Mouse (Mus musculus) liver, embryonic 14.5 days (tissue): ENCODE data around the gene Rufy4. TPM values are rescaled to one million over a fixed set of nuclear protein-coding genes. Genes with fewer than 3 reads are reported as not detected.
"Not testable (repeated sequence)": the region's sequence is repeated elsewhere in the genome, so short reads cannot be mapped to it uniquely, and the experiment has no call there.

ENCODE experiments used
- ATAC-seq: fragments of 200-750 bp; cut with Nextera tagmentation; 2 replicates; pipeline ENCODE4 v1.8.0; 2017; ENCODE audit warnings: moderate number of reproducible peaks, mild to moderate bottlenecking, moderate library complexity; ENCODE audit not compliant: insufficient read depth
- DNase-seq, 3 experiments: peaks; one replicate each; pipeline ENCODE4 v3.0.0-alpha.2; 2012 to 2013; ENCODE audit warnings: low read depth in 3 of 3, low spot score in 3 of 3
- H3K27ac ChIP-seq: fragments of 300-500 bp; sonication (generic); 2 replicates; pipeline ENCODE4 v1.5.1; 2014; ENCODE audit warnings: moderate library complexity, mild to moderate bottlenecking, control low read depth, inconsistent platforms
- H3K27me3 ChIP-seq: fragments of 300-500 bp; sonication (generic); 2 replicates; pipeline ENCODE4 v1.6.1; 2014; ENCODE audit warnings: mild to moderate bottlenecking, low read length, moderate library complexity; ENCODE audit not compliant: control insufficient read depth, insufficient read depth
- H3K36me3 ChIP-seq: fragments of 300-500 bp; sonication (generic); replicated peaks from 2 replicates; pipeline ENCODE4 v1.6.1; 2014; ENCODE audit warnings: low read depth; ENCODE audit not compliant: control insufficient read depth, insufficient read depth
- H3K4me1 ChIP-seq, 2 experiments: fragments of 200-500 bp in 1 of 2; fragments of 300-500 bp in 1 of 2; sonication (generic) in 1 of 2; replicated peaks; 2 replicates each; pipeline ENCODE4 v1.6.1; 2012 to 2014; ENCODE audit warnings: antibody characterized with exemption in 1 of 2, inconsistent platforms in 1 of 2, low read length in 1 of 2; ENCODE audit not compliant: control insufficient read depth in 2 of 2, insufficient read depth in 2 of 2
- H3K4me2 ChIP-seq: fragments of 300-500 bp; sonication (generic); 2 replicates; pipeline ENCODE4 v1.6.1; 2014; ENCODE audit warnings: low read depth, mild to moderate bottlenecking, control low read depth, moderate library complexity
- H3K4me3 ChIP-seq, 2 experiments: fragments of 200-500 bp in 1 of 2; fragments of 300-500 bp in 1 of 2; sonication (generic) in 1 of 2; 2 replicates each; pipeline ENCODE4 v1.5.1; 2012 to 2014; ENCODE audit warnings: low read depth in 2 of 2, low read length in 2 of 2, mild to moderate bottlenecking in 2 of 2, control low read depth in 1 of 2, inconsistent platforms in 1 of 2, moderate library complexity in 1 of 2; ENCODE audit not compliant: insufficient read depth in 1 of 2
- H3K9ac ChIP-seq: fragments of 300-500 bp; sonication (generic); replicated peaks from 2 replicates; pipeline ENCODE4 v1.6.1; 2014; ENCODE audit warnings: mild to moderate bottlenecking, control low read depth, moderate library complexity
- H3K9me3 ChIP-seq: fragments of 300-500 bp; sonication (generic); 2 replicates; pipeline ENCODE4 v1.6.1; 2016; ENCODE audit warnings: low read length, mixed read lengths; ENCODE audit not compliant: control insufficient read depth
- CTCF ChIP-seq: IDR thresholded peaks from 2 replicates; pipeline ENCODE4 v1.5.1; 2016; ENCODE audit warnings: antibody characterized with exemption, low read depth, control low read depth
- EP300 ChIP-seq: IDR thresholded peaks from 2 replicates; pipeline ENCODE4 v1.6.1; 2016; ENCODE audit warnings: antibody characterized with exemption, low read depth
- WGBS: fragments of 180-500 bp; shearing (Covaris S2); extraction: QIAGEN DNeasy Blood & Tissue Kit; methylation state at CpG from one replicate; pipeline ENCODE4 v1.1.7; 2014; ENCODE audit not compliant: insufficient replicate concordance; 5-methylcytosine and 5-hydroxymethylcytosine counted together
- polyA plus RNA-seq, 2 experiments: library from polyadenylated mRNA; depleted of rRNA in 1 of 2; stranded (reverse) in 1 of 2; unstranded in 1 of 2; fragments of >200 nt; fragmentation: Nextera tagmentation in 1 of 2; extraction: Ambion mirVana in 1 of 2; gene quantifications; 2 replicates each; pipeline versions ENCODE4 v1.2.1 to v1.2.3; 2012 to 2014

Gene Rufy4
- polyA plus RNA-seq, 2 experiments = 0.04 to 0.09 TPM

DNA sequence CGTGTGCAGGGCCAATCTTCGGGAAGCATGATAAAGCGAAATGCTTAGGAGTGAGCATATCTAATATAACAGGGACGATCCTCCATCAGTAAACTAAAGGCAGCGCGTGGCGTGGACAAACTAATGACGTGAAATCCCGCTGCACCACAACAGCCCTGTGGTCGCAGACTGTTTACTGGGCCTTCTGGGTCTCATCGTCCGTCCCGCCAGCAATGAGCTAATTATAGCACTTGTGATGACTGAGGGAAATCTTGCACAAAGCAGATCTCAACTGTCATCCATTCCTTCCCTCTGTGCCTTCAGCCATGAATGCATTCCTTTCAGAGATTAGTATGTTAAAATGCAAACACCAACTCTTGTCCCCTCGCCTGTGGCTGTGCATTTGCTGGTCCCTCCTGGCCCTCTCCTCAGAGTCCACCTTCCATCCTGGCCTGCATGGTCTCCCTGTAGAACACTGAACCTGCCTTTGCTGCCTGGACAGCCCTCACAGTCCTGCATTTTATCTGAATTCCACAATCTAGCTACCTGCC, 31.1 kb downstream of the Rufy4 start:
- H3K9me3 ChIP-seq = no peaks in the 10 kb centered on the region
- 16% methylated on average over 14 of the region's 14 CpGs for WGBS
- TF ChIP-seq CTCF (no peak), EP300 (no peak)
- no peaks in the 10 kb centered on the region for H3K27me3 ChIP-seq
- no peaks in the 10 kb centered on the region for H3K36me3 ChIP-seq
- no peak overlapping the region for H3K9ac ChIP-seq
- no peak overlapping the region for H3K4me2 ChIP-seq
- H3K4me3 ChIP-seq = no peak overlapping the region
- H3K4me1 ChIP-seq = peaks cover 0 to 7% of the 10 kb centered on the region in 2 experiments; a peak in 2 of 4 replicates
- ATAC-seq (no peak), DNase-seq (no peak)
- no peak overlapping the region for H3K27ac ChIP-seq

DNA sequence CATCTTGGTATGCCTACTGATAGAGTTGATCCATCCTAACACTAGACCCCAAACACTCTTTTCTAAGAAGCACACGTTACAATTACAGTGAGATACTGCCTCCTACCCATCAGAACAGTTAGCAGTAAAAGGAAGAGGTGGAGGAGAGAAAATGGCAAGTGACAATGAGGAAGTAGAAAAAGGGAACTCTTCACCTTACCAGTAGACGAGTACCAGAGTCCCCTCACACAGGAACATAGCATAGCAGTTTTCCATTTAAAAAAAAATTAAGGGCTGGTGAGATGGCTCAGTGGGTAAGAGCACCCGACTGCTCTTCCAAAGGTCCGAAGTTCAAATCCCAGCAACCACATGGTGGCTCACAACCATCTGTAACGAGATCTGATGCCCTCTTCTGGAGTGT, 34.3 kb downstream of the Rufy4 start:
- ATAC-seq, H3K4me3 ChIP-seq, H3K4me2 ChIP-seq, H3K36me3 ChIP-seq, H3K9ac ChIP-seq, H3K9me3 ChIP-seq, H3K27ac ChIP-seq, DNase-seq, H3K4me1 ChIP-seq, H3K27me3 ChIP-seq: not testable (repeated sequence)
- WGBS = 32% methylated on average over 4 of the region's 5 CpGs

DNA sequence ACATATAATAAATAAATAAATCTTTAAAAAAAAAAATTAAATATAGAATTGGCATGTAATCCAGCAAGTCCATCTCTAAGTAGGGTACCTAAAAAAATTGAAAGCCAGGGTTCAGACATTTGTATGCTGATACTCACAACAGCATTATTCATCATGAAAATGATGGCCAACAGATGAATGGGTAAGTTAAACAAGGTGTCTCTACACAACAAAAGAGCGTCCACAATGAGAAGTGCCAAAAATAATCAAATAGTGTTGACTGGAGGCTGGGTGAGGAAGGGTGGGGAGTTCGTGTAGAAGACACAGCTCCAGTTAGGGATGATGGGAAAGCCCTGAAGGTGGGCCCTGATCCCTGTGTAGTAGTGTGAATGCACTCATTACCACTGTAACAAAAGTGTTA, 34.7 kb downstream of the Rufy4 start:
- Histone ChIP-seq H3K4me2 (no peak overlapping the region), H3K4me3 (no peak overlapping the region), H3K9me3 (no peaks in the 10 kb centered on the region), H3K27me3 (no peaks in the 10 kb centered on the region), H3K9ac (no peak overlapping the region), H3K4me1 (peaks cover 0 to 7% of the 10 kb centered on the region in 2 experiments; a peak in 2 of 4 replicates), H3K36me3 (no peaks in the 10 kb centered on the region), H3K27ac (no peak overlapping the region)
- 50% methylated on average over 2 of the region's 2 CpGs for WGBS
- no peak for DNase-seq
- TF ChIP-seq CTCF (no peak), EP300 (no peak)
- ATAC-seq = no peak

DNA sequence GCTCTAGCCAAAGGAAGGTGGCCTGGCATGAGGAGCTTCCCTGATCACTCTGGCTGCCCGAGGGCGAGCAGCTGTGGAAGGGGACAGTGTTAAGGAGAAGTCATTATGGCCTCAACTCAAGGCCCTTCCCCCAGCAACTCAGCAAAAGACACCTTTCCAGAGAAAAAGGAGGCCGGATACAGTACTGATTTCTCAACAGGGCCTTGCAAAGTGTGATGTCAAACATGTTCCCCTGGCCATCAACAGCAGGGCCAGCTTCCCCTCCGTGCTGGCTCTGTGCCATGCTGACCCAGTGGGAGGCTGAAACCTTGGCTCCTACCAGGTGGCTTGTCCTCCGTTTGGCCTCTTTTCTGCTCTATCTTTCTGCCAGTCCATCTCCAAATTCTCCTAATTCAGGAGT, 41.8 kb downstream of the Rufy4 start:
- H3K4me3 ChIP-seq = no peak overlapping the region
- WGBS = 58% methylated on average over 5 of the region's 5 CpGs
- ATAC-seq (no peak), DNase-seq (no peak)
- no peaks in the 10 kb centered on the region for H3K27me3 ChIP-seq
- no peak overlapping the region for H3K27ac ChIP-seq
- H3K36me3 ChIP-seq = no peaks in the 10 kb centered on the region
- H3K4me2 ChIP-seq = no peak overlapping the region
- peaks cover 0 to 4% of the 10 kb centered on the region in 2 experiments; a peak in 1 of 4 replicates for H3K4me1 ChIP-seq
- no peak overlapping the region for H3K9ac ChIP-seq
- no peaks in the 10 kb centered on the region for H3K9me3 ChIP-seq
- no peak for TF ChIP-seq CTCF
- TF ChIP-seq EP300 = no peak

DNA sequence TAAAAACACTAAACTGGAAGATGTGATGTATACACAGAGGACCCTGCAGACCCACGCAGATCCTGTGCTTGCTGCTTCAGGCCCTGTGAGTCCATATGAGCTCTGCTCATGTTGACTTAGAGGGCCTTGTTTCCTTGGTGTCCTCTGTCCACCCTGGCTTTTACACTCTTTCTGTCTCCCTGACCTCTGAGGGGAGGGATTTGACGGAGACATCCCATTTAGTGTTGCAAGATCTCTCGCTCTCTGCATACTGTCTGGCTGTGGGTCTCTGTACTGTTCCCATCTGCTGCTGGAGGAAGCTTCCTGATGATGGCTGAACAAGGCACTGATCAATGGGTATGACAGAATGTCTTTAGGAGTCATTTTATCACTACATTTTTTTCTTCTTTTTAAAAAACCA, 44.4 kb downstream of the Rufy4 start:
- DNase-seq (no peak), ATAC-seq (no peak)
- H3K4me2 ChIP-seq = no peak overlapping the region
- no peak overlapping the region for H3K9ac ChIP-seq
- no peaks in the 10 kb centered on the region for H3K27me3 ChIP-seq
- H3K4me3 ChIP-seq = no peak overlapping the region
- TF ChIP-seq EP300 (no peak), CTCF (no peak)
- 55% methylated on average over 3 of the region's 3 CpGs for WGBS
- H3K9me3 ChIP-seq = no peaks in the 10 kb centered on the region
- peaks cover 0 to 7% of the 10 kb centered on the region in 2 experiments; a peak in 2 of 4 replicates for H3K4me1 ChIP-seq
- no peak overlapping the region for H3K27ac ChIP-seq
- no peaks in the 10 kb centered on the region for H3K36me3 ChIP-seq
